Mouse (Mus musculus): ENCODE measurements around the gene Nrsn1. TPM values are rescaled to one million over a fixed set of nuclear protein-coding genes. Genes with fewer than 3 reads are reported as not detected.

Gene Nrsn1
- polyA plus RNA-seq, 1 experiment from 2014 or later = 4.2 TPM

DNA sequence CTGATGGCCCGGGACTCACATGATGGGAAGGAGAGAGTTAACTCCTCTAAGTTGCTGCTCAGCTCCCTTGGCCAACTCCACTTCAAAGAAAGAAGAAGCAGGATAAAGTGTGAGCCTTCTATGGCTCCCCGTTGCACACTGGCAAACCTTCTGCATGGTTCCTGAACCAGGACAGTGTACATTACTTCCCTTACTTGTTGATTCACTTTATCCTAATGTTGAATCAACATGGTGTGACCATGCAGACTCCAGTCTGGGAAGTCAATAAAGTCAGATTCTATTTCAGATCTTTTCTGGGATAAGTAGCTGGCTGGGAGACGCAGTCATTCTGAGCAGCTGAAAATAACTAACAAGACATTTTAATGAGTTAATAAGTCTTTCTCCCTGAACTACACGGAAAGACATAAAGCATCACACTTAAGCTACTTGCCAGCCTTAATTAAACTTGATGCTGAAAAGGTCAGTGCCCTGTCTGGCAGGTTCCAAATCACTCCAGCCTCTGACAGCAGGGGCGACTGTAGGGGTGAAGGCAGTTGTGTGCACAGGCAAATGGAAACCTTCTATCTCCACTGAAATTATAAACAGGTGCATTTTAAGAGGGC lies 50.0 kb downstream of the Nrsn1 start:
- Histone ChIP-seq H3K27ac (no peak overlapping the region), H3K36me3 (no peaks in the 10 kb centered on the region), H3K4me3 (replicated peaks) (no peak overlapping the region), H3K27me3 (replicated peaks) (no peaks in the 10 kb centered on the region), H3K4me1 (replicated peaks) (no peaks in the 10 kb centered on the region), H3K4me2 (replicated peaks) (no peak overlapping the region), H3K9me3 (no peaks in the 10 kb centered on the region), H3K9ac (no peak overlapping the region)
- ATAC-seq = no peak
- 55% methylated on average over 5 of the region's 5 CpGs for WGBS

DNA sequence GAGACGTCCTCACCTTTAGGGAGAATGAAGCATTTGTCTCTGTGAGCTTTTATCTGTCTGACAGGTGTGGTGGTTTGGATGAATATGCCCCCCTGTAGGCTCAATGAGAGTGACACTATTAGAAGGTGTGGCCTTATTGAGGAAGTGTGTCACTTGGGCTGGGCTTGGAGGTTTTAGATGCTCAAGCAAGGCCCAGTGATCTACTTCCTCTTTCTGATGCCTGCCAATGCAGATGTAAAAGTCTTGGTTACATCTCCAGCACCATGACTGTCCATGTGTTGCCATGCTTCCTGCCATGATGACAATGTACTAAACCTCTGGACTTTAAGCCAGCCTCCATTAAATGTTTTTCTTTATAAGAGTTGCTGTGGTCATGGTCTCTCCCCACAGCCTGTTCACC lies 51.9 kb downstream of the Nrsn1 start:
- no peaks in the 10 kb centered on the region for H3K4me1 ChIP-seq (replicated peaks)
- no peaks in the 10 kb centered on the region for H3K36me3 ChIP-seq
- no peaks in the 10 kb centered on the region for H3K27me3 ChIP-seq (replicated peaks)
- ATAC-seq = no peak
- H3K4me2 ChIP-seq (replicated peaks) = no peak overlapping the region
- H3K9me3 ChIP-seq = no peaks in the 10 kb centered on the region
- no peak overlapping the region for H3K4me3 ChIP-seq (replicated peaks)
- WGBS = 86% methylated on average over 1 of the region's 1 CpGs
- no peak overlapping the region for H3K9ac ChIP-seq
- no peak overlapping the region for H3K27ac ChIP-seq

DNA sequence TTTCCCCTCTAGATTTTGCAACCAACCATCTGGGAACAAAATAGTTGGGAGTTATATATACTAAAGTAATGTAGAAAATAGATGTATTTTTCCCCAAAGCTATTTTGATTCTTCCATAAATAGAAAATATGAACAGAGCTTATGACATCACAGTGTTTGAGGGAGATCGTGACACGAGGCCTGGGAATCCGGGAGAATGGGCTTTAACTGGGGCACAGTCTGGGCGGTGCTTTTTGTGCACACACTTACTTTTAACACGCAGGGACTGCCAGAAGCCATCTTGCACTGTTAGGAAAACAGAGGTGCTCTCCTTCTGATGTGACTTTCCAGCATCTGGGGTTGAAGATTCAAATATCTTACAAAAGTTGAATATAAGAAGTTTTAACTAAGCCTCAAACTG lies 63.4 kb downstream of the Nrsn1 start:
- Histone ChIP-seq H3K9ac (no peak overlapping the region), H3K36me3 (no peaks in the 10 kb centered on the region), H3K4me2 (replicated peaks) (no peak overlapping the region), H3K27me3 (replicated peaks) (no peaks in the 10 kb centered on the region), H3K4me1 (replicated peaks) (no peaks in the 10 kb centered on the region), H3K4me3 (replicated peaks) (no peak overlapping the region), H3K27ac (no peak overlapping the region), H3K9me3 (no peaks in the 10 kb centered on the region)
- ATAC-seq = no peak
- WGBS = 84% methylated on average over 5 of the region's 5 CpGs

Other genes starting within 250 kb of the Nrsn1 start
- 0.96 and 1.8 TPM in 2 replicates for gene Dcdc2a, start 214.5 kb downstream of the Nrsn1 start, polyA plus RNA-seq (2015; fragmentation: Nextera tagmentation; extraction: Ambion mirVana)